Mouse (Mus musculus) common myeloid progenitor, adult 5-6 weeks (primary cell): ENCODE data around the gene Eral1. TPM values are rescaled to one million over a fixed set of nuclear protein-coding genes. Genes with fewer than 3 reads are reported as not detected.
"Not testable (repeated sequence)": the region's sequence is repeated elsewhere in the genome, so short reads cannot be mapped to it uniquely, and the experiment has no call there.

Experiments
- ATAC-seq: replicated peaks from 2 replicates; pipeline ENCODE4 v1.8.0; 2016; ENCODE audit warnings: low read depth, mild to moderate bottlenecking, moderate TSS enrichment, inconsistent platforms; ENCODE audit not compliant: poor library complexity, severe bottlenecking
- total RNA-seq: library from RNA; stranded (forward); fragments of 200-1000, 187-1606 nt; gene quantifications from 2 replicates; pipeline ENCODE4 v1.2.3, GENCODE M21; 2017

Eral1 gene
- total RNA-seq, 1 experiment from 2014 or later, result 19.3 TPM

DNA sequence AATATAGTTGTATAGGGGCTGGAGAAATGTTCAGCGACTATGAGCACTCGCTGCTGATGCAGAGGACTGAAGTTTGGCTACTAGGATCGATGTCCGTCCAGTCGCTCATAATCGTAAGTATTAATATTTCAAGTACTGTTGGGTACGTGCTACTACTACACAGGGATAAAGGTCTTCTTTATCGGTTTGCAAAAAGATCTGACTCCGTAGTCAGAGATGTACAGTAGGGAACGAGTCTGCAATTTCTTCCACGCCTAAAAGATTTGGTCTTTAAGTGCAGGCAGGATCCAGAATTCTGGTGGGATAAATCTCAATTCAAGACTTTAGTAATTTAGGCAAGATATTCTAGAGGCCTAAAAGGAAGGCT is 13.9 kb upstream of the Eral1 start:
- no peak for ATAC-seq

DNA sequence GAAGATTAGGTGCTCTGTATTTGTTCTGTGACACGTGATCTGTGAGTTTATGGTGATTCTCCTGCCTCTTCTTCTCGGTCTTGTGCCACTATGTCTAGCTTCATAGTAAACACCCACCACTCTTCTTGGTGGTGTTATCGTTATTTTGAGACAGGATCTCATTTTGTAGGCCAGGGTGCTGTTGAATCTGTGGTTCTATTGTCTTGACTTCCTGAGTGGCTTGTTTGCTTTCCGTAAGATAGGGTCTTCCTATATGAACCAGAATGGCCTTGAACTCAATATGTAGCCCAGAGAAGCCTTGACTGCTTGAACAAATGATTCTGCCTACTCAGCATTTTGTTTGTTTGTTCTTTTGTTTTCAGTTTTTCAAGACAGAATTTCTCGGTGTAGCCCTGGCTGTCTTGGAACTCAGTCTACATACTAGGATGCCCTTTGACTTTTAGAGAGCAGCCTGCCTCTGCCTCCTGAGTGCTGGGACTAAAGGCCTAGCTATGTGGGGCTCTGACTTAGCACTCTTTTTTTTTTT is 7.6 kb upstream of the Eral1 start:
- ATAC-seq, result no peak

GRCm38 (mm10) chr11:78086925-78087479 is 6.8 kb upstream of the Eral1 start:
- ATAC-seq, result no peak

GRCm38 (mm10) chr11:78083595-78083994 is 3.4 kb upstream of the Eral1 start:
- no peak for ATAC-seq

- ATAC-seq, result no peak
Observed at GRCm38 (mm10) chr11:78074666-78075065, 5.5 kb downstream of the Eral1 start.

- no peak for ATAC-seq
Observed at GRCm38 (mm10) chr11:78074277-78074652, 5.9 kb downstream of the Eral1 start.

GRCm38 (mm10) chr11:78073577-78074276 is 6.5 kb downstream of the Eral1 start:
- no peak for ATAC-seq

- peak; percentile 21; the same call in 1 of the 2 replicates for ATAC-seq
Observed at GRCm38 (mm10) chr11:78072425-78073130, 7.6 kb downstream of the Eral1 start.

GRCm38 (mm10) chr11:78071938-78072337 is 8.2 kb downstream of the Eral1 start:
- ATAC-seq, result no peak

GRCm38 (mm10) chr11:78069646-78070045 is 10.5 kb downstream of the Eral1 start:
- peak; percentile 57 for ATAC-seq

DNA sequence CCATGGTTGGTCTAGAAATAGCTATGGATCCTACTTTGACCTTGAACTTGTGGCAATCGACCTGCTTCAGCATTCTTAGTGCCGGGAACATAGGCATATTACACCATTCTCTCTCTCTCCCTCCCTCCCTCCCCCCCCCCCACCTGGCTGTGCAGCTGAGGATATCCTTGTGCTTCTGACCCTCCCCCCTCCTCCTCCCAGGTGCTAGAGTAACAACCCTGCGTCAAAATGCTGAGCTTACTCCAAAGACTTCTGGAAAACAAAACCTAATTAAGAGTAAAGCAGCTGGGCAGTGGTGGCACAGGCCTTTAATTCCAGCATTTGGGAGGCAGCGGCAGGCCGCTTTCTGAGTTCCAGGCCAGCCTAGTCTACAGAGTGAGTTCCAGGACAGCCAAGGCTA is 11.1 kb downstream of the Eral1 start:
- ATAC-seq, result no peak

- no peak for ATAC-seq
Observed at GRCm38 (mm10) chr11:78067566-78067965, 12.6 kb downstream of the Eral1 start.

- ATAC-seq, result no peak
Observed at GRCm38 (mm10) chr11:78066641-78067040, 13.5 kb downstream of the Eral1 start.

DNA sequence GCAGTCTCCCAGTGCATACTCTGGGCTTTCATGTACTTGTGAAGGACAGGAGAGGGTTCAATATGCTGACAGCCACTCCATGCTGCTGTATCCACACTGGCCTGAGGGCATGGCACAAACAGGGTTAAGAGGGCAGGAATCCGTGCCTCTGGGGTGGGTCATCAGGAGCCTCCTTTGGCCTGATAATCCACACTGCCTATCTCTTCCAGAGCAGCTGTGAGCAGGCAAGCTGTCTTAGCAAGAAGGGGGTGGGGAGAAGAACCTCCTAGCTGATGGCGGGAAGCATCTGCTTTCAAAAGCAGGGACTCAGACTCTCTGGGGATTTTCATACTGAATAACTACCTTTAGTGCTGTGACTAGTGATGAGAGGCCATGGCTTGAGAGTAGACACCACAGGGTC is 14.3 kb downstream of the Eral1 start:
- 0 out of 2 replicates have a peak, but pooled peaks have one; percentile 19 for ATAC-seq

DNA sequence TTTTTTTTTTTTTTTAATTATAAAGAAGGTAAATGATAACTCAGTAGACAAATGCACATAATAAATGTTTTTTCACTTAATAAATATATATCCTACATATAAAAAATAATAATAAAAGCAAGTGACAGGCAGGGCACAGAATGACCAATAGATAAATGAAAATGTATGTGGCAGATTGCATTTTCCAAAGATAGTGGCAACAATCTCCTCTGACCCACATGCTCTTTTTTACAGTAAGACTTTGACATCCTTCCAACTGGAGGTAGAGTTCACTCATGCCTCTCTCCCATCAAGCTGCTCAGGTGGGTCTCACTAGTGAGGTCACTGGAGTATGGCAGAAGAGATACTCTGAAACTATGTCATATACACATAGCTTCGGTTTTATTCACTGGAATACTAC is 17.6 kb downstream of the Eral1 start:
- no peak for ATAC-seq

- ATAC-seq, result peak; percentile 99
Observed at GRCm38 (mm10) chr11:78059833-78060757, 20.1 kb downstream of the Eral1 start.

DNA sequence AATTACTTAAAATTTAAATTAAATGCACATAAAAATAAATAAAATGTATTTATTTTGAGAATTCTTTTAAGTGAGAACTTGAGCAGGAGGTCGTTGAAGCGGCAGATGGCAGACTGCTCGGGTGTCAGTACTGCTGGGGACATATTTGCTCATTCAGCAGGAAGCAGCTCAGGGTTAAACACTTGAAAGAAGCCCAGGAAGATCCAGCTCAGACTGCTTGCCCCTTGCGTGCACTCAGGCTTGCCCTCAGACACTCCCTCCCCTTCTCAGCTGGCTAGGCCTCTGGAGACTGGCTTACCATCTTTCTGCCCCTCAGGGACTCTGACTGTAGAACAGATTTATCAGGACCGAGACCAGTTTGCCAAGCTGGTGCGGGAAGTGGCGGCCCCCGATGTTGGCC is 23.2 kb downstream of the Eral1 start:
- no peak for ATAC-seq

GRCm38 (mm10) chr11:78053078-78053477 is 27.1 kb downstream of the Eral1 start:
- no peak for ATAC-seq

GRCm38 (mm10) chr11:78048637-78049036 is 31.5 kb downstream of the Eral1 start:
- not testable (repeated sequence) for ATAC-seq

- no peak for ATAC-seq
Observed at GRCm38 (mm10) chr11:78044758-78045251, 35.4 kb downstream of the Eral1 start.
